Mouse (Mus musculus) heart, postnatal 10 days (tissue): Measurements from ENCODE around the gene Spata5. TPM values are rescaled to one million over a fixed set of nuclear protein-coding genes. Genes with fewer than 3 reads are reported as not detected.
"Not testable (repeated sequence)": the region's sequence is repeated elsewhere in the genome, so short reads cannot be mapped to it uniquely, and the experiment has no call there.

ENCODE experiments used
- DNase-seq, 2 experiments: peaks; one replicate each; pipeline ENCODE4 v3.0.0; 2021
- intact Hi-C: fragments of 180-260 bp; cut with DNase I; formaldehyde crosslinking; loops from one replicate; pipeline ENCODE4 v1.15.1; 2025
- total RNA-seq, 2 experiments: library from RNA; stranded (reverse); gene quantifications; 2 replicates each; pipeline ENCODE4 v1.2.3; 2021

Spata5 gene
- total RNA-seq, 2 experiments from 2014 or later: 21.1 to 23.3 TPM

DNA sequence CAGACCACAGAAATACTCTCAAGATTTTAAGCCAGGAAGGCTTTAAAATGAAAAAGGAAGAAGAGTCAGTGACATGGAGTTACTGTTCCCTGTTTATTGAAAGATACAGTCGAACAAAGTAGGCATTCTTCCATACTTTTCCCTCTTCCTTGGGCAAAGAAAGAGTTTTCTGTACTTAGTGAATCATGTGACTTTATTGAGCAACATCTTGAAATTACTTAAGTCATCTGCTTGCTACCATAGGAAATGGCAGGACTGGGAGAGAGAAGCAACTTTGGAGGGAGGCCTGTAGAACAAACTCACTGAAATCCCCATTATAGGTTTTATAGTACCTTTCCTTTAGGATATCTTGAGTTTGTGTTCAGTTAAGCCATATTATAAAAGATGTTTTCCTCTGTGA, 81.2 kb downstream of the Spata5 start:
- DNase-seq: no peak
- intact Hi-C loops: no loop called here

DNA sequence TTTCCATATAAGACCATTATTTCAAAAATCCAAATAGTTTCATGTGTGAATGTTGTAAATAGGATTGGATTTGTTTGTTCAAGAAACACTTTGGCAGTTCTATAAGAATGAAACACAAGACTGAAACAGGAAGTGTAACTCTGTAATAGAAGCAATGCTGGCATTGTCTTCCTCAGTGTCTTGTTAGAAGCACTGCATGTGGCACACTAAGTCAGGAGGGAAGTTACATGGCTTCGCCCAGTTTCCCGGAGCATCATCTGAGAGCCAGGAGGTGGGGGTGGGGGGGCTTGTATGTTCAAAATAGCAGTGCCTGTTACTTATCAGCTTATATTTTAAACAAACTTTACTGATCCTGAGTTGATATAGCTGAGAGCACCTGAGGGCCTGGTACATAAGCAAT, 82.9 kb downstream of the Spata5 start:
- intact Hi-C loops: no loop called here
- DNase-seq: no peak

DNA sequence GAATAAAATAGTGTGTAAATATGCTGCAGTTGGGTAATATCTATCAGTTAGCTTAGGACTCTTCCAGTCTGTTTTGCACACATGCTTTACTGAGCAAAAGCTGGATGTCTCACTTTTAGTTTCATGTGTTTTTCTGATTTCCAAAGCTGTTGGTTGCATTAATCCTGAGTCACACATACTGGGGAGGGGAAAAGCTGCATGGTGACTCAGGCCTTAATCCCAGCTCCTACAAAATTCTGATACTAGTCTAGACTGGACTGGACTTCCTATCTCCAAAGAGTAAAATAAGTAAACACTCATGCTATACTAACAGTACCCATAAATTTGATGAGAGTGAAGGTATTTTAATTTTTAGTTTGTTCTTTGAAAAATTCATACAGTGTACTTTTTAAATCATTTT, 84.2 kb downstream of the Spata5 start:
- no peak for DNase-seq
- intact Hi-C loops: no loop called here

DNA sequence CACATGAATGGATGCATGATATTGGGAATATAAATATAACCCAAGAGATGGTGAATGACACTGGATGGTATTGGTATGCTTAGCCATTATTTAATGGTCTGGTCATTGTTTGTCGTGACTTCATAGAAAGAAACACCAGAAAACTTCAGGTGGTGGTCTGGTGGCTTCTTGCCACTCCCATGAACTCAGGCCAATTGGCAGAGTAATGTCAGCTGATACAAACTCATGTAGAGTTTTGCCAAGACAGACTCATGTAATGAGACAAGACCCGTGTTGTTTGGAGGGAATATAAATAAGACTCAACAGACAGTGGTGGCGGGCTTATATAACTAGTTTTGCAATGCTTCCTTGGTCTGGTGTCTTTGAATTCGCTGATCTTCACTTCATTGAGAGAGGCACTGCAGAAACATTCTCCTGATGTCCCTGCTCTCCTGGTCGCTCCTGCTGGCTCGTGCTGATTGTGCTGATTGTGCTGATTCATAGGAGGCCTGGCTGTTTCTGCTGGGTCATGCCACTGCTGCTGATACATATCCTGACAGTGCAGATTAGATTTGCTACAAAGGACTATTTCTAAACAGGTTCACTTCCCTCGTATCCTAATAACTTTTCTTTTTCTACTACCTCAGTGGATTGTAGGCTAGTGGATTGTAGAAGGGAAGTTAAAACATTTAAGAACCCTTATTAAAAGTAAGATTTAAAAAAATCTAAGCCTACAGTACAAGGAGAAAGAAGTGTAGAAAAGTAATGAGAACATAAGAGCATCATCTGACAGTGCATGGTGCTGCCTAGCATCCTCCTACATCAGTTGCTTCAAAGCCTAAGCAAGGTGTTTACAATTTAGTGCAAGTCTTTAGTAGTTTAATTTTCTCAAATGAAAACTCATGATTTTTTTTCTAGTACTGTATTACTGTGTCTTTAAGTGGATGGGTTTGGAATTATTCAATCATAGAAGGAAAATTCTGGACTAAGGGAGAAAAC, 90.6 kb downstream of the Spata5 start:
- intact Hi-C loops: no loop called here
- no peak for DNase-seq

DNA sequence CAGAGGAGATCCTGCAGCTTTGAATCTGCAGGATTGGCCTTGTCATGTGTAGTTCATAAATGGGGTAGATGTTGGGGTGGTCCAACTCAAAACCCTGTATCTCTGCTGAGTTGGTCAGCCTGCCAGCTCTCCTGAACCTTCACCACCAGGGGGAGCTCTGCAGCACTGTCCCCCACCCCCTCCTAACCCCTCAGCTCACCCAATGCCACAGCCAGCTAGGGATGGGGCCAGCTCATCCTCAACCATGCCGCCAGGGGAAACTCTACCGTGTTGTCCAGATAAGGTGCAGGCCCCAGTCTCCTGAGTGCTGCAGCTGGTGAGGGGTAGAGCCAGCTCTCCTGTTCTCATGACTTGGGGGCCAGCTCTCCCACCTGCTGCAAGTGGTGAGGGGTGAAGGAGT, 95.8 kb downstream of the Spata5 start:
- peak; percentile 20 to 59 for DNase-seq
- intact Hi-C loops: loop anchor here (5.0 kb wide), 1 partner anchor 38 kb away; no protein-coding TSS in a partner anchor

DNA sequence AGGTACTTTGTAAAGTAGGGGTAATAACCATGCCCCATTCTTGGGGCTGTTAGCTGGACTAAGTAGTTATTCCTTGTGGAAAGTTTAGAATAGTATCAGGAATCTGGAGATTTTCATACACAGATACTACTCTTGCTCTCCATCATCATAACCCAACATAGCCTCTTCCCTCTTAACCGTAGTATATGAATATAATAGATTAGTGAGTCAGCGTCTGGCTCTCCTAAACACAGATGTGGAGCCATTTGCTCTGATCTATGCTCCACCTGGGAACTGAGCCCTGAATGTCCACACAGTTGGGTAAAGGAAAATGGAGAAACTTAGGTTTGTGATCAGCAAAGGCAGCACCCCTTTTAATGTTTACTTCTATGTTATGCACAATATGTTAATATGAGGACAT, 96.7 kb downstream of the Spata5 start:
- DNase-seq: no peak
- intact Hi-C loops: loop anchor here (5.0 kb wide), 1 partner anchor 39 kb away; no protein-coding TSS in a partner anchor

DNA sequence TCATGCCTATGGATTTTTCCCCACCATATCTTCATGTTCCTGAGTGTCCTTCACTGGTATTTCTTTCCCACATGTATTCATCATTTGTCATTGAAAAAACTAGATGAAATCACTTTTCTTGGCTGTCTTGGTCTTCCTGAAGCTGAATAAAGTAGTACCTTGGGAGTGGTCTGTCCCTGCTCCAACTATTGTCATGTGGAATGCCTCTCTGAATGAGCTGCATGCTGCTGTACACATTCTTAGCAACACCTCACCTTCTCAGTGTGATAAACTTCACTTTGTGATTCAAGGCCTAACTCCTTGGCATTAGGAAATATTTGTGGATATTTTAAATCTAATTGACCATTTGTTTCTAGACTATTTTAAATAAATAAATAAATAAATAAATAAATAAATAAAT, 98.9 kb downstream of the Spata5 start:
- intact Hi-C loops: loop anchor here (5.0 kb wide), 1 partner anchor 41 kb away; no protein-coding TSS in a partner anchor
- DNase-seq: no peak

DNA sequence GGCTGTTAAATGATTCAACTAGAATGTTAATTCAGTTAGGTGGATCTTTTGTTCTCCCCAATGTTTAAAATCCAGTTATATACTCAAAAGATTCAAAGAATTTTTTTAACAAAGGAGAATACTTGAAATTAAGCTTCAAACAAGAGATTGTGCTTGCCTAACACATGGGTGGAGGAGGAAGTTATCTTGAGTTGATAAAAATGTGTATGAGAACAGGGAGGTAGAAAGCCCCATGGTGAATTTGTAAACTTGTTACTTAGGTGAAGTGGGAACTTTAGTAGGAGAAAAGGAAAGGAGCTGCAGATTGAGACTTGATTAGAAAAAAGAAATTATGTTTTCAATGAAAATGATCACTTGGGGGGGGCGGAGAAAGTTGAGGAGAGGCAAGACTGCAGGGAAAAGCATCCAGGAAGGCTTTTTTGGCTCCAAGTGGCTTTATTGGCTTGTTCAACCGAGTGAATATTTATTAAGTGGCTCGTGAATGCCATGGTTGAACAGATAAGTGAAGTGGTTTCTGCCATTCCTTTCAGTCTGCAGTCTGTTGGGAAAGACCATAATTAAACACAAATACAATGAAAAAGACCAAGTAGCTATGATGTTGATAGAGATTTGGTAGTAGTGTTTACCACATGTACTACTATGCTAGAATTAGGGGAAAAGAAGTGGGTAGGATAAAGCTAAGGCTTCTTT, 100.8 kb downstream of the Spata5 start:
- intact Hi-C loops: no loop called here
- no peak for DNase-seq

DNA sequence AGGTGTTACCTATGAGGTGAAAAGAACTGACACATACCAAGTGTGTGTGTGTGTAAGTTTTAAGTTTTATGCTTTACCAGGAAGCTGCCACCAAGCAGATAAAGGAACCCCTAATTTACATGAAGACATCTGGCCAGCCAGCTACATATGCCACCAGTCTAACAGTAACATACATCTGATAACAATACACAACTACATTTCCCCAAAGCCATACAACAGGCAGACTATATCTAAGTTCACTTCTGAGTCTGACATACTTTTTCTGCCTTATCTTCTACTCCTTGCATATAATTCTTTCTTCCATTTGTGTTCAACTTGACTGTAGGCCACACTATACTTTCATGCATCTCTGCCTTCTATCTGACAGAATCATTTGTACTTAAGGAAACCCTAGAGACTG, 112.4 kb downstream of the Spata5 start:
- intact Hi-C loops: no loop called here
- no peak for DNase-seq

DNA sequence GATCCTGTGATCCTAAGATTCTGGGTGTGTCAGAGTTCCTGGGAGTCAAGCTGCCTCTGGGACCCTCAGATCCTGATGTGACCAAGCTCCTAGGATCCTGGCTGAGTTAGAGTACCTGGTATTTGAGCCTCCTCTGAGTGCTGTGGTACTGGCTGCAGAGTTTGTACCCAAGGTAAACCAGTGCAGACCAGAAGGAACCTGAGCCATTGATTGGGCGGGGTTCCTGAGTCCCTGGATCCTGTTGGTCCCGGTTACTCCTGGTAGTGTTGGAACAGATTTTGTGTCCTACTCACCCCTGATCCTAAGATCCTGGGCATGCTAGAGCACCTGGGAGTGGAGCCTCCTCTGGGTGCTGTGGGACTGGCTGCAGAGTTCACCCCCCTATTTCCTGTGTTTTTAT, 121.0 kb downstream of the Spata5 start:
- DNase-seq, intact Hi-C loops: not testable (repeated sequence)

DNA sequence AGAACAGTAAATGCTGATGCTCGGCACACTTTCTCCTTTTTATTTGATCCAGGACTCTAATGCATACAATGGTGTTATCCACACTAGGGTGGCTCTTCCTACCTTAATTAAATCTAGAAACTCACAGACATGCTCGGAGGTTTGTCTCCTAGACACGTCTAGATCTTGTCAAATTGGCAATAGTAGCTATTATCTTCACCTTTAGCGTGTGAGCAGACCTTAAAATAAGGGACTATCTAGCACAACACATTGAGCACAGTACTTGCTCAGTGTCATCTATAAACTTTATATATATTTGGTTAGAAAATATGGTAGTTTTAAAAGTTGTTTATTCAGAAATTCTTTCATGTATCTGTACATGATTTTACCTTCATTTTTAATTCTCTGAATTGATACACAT, 126.7 kb downstream of the Spata5 start:
- intact Hi-C loops: no loop called here
- no peak for DNase-seq

DNA sequence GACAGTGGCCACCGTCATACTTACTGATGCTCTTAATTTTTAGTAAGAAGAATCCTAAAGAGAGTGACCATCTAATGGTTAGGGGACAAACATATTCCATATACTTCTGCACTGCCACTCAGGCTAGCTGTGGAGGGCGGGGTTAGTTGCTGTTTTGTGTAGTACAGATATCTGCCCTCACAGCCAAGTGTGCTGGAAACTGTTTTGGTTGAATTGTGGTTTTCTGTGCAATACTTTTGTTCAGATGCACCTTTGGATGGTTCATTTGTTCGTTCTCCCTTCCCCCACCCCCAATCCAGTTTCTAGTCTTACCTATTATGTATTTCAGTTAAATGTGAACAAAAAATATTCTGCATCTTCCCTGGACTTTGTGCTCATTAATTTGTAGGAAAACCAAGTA, 130.5 kb downstream of the Spata5 start:
- no peak for DNase-seq
- intact Hi-C loops: no loop called here

DNA sequence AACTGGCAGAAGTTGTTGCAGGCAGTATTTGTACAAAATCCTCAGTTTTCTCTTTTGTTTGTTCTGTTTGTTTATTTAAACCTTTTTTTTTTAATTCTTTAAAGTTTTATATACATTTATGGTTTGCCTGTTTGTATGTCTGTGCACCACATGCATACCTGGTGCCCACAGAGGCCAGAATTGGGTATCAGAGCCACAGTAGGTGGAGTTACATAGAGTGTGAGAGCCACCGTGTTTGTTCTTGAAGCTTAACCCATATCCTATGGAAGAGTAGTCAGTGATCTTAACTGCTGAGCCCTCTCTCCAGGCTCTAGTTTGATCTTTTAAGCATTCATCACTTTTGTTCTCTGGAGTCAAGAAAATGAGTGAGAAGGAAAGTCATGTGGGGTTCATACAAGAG, 130.9 kb downstream of the Spata5 start:
- intact Hi-C loops: no loop called here
- no peak for DNase-seq

DNA sequence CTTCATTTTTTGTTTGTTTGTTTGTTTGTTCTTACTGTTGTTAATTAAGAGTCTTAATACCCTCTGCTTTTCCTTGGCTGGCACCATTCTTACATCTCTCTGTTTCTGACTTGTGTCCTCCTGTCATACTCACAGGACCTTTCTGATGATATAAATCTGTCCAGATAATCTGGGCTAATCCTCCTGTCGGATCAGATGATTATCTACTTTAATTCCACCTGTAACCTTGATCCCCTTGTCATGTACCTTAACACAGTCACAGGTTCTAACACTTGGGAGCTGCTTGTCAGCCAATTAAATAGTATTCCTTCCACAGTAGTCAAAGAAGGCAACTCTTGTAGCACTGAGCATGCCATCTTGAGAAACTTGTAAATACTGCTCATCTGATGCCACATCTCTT, 131.8 kb downstream of the Spata5 start:
- DNase-seq: no peak
- intact Hi-C loops: no loop called here

DNA sequence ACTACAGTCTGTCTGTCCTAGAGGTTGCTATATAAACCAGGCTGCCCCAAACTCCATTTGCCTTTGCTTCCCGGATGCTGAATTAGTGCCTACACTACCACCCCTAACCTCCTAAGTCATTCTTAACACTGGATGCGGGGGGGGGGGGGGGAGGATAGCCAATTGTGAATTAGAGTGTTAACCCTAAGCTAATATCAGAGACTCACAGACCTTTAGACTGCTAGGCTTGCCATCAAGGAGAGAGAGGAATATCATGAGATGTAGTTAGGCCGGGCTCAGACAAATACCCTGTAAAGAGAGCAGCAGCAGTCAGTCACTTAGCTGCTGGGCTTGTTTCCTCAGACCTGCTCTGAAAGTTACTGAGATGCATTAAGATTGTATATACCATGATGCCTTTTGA, 132.5 kb downstream of the Spata5 start:
- intact Hi-C loops: no loop called here
- DNase-seq: no peak

DNA sequence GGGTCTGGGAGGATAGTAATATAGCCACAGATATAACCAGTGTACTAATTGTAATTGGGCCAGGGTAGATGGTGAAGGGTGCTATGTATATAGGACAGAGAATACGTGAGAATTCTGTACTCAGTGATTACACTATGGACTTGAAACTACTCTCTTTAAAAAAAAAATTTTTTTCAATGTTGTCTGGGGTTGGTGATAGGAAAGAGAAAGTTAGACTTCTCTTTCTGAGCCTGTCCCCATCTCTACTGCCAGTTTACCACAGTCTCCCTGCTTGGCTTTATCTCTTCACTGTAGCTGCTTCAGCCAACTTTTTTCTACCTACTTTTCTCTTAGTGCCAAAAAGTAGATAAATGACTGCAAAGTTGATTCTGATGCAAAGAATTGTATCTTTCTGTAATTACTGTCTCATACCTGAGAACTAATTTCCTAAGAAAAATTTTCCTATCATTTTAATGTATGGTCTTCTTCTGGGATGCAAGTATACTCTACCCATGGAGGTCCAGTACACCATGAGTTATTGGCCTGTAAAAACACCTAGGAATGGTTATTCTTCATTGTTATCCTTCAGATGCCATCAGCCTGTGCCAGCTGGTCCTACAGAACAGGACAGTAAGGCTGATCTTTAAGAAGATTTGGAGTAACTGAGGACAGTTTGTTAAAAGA, 133.8 kb downstream of the Spata5 start:
- intact Hi-C loops: no loop called here
- no peak for DNase-seq

DNA sequence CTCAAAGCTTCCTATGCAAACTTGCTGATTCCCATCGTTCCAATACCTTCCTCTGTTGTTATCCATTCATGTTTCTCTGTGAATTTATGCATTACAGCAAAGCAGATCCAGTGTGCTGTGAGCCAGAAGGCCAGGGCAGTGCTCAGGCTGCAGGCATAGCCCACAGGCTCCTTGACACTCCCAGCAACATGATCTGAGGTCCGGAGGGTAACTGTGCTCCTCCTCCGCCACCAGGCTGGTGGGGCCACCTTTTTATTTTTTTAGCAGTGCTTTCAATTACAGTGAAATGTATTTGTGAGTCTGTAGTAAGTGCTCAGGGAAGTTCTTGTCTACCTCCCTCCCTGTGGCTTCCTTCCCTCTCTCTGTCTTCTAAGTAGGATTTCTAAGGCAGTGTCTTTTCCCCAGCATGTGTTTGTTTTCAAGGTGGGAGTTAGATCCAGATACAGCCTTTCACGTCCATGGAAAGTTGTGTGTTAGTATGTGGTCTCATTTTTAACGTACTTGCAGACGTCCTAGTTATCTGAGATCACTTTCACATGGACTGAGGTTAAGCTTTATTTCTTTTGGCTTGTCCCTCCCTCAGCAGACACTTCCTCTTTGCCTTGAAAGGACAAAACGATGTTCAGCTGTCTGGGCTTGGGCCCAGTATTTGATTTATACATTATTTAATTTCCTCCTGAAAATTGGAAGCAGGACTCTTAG, 136.9 kb downstream of the Spata5 start:
- peak; percentile 15 to 21 for DNase-seq
- intact Hi-C loops: no loop called here

DNA sequence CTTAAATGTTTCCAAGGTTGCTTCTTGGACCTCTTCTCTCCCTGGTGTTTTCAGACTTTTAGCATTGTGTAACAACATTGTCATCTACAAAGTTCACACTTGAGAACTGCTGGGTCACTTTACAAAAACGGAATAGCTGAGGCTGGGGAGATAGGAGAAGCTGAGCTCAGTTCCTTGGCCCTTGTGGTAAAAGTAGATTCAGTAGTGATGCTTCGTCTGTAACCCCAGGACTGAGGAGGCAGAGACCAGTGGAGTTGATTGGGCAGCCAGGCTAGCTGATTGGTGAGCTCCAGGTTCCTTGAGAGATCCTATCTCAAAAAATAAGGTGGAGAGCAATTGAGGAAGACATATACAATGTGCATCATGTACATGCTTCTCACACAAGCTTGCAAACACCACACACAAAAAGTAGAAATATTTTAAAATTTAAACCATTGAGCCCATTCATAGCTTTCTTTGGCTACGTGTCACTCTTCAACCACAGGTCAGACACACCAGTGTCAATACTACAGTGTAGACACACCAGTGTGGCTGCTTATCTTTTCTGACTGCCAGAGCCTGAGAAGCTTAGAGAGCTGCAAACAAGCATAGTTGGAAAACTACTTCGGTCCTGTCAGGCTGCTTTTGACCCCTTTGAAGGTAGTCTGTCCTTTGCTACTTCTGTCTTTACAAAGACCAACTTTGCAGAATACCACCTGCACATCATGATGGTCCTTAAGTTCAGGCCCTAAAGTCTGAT, 138.2 kb downstream of the Spata5 start:
- intact Hi-C loops: no loop called here
- no peak for DNase-seq

DNA sequence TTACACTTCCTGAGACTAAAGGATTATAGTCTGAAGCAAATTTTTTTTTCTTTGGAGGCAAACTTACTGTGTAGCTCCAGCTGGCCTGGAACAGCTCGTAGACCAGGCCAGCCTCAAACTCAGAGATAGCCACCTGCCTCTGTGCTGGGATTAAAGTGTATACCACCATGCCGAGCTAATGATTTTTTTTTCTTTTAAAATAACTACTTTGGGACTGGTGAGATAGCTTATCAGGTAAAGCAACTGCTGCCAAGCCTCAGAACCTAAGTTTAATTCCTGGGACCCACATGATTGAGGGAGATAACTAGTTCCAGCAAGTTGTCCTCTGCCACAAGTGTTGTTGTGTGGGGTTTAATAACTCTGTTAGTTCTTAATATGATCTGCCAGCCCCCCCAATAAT, 139.6 kb downstream of the Spata5 start:
- DNase-seq: no peak
- intact Hi-C loops: no loop called here

DNA sequence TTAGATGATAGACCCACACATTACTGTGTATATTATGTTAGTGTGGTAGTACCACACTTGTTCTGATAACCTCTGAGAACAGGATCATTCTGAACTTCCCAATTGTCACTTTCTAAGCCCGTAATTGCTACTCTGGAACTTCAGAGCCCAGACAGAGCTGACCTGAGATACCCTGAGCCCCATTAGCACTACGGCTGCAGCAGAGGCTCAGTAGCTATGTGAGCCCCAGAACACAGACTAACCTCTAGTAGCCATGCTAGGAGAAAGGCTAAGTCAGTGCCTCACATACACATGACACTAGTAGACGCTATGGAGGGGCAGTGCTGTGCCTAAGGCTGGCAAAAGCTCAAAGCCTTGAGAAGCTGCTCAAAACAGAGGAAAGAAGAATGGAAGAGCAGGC, 141.8 kb downstream of the Spata5 start:
- DNase-seq: no peak
- intact Hi-C loops: no loop called here
